Mouse (Mus musculus) cortical plate, adult 2 months (tissue): Measurements from ENCODE around the gene Atp2b2. TPM values are rescaled to one million over a fixed set of nuclear protein-coding genes. Genes with fewer than 3 reads are reported as not detected.

ENCODE experiments used
- H3K27ac ChIP-seq: fragments of 200-500 bp; 2 replicates; pipeline ENCODE4 v1.5.1; 2012; ENCODE audit warnings: low read length, control low read depth, inconsistent platforms; ENCODE audit not compliant: insufficient read depth
- H3K4me1 ChIP-seq: fragments of 200-500 bp; 2 replicates; pipeline ENCODE4 v1.6.1; 2011; ENCODE audit warnings: low read length; ENCODE audit not compliant: control insufficient read depth, insufficient read depth
- H3K4me3 ChIP-seq: fragments of 200-500 bp; 2 replicates; pipeline ENCODE4 v1.5.1; 2011; ENCODE audit warnings: mild to moderate bottlenecking, low read length, control low read depth; ENCODE audit not compliant: insufficient read depth
- CTCF ChIP-seq: fragments of 200-500 bp; IDR thresholded peaks from 2 replicates; pipeline ENCODE4 v1.5.1; 2011; ENCODE audit warnings: mild to moderate bottlenecking, control low read depth, low read length; ENCODE audit not compliant: insufficient read depth; ENCODE audit errors: extremely low read depth
- POLR2A ChIP-seq: fragments of 200-500 bp; IDR thresholded peaks from 2 replicates; pipeline ENCODE4 v1.6.1; 2011; ENCODE audit warnings: mild to moderate bottlenecking, low read length, control low read depth; ENCODE audit not compliant: insufficient read depth; ENCODE audit errors: extremely low read depth
- polyA plus RNA-seq: library from polyadenylated mRNA; depleted of rRNA; stranded (reverse); fragments of >200 nt; gene quantifications from 2 replicates; pipeline ENCODE4 v1.2.3, GENCODE M21; 2012

The Atp2b2 gene
- polyA plus RNA-seq, 1 experiment = 238 TPM

DNA sequence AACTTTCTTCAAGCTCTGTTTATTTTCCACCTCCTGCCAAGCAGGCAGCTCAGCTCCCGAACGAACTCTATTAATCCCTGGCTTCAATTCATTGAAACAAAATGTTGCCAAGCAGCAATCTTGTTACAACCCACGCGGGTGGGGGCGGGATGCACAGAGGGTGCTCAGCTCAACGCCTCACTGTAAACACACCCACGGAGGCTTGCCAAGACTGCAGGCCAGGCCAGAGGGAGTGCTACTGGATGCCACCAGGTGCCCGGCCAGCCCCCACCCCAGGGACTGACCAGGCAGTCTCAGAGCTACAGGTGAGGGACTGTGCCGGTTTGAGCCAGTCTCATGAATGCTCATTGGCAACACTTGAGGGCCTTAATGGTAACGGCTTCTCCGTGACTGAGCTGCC is 50.9 kb downstream of the Atp2b2 start:
- Histone ChIP-seq H3K27ac (peak overlapping the region; percentile 7; the same call in 1 of the 2 replicates), H3K4me3 (no peak overlapping the region), H3K4me1 (peaks cover 15% of the 10 kb centered on the region)
- TF ChIP-seq CTCF (no peak), POLR2A (no peak)

DNA sequence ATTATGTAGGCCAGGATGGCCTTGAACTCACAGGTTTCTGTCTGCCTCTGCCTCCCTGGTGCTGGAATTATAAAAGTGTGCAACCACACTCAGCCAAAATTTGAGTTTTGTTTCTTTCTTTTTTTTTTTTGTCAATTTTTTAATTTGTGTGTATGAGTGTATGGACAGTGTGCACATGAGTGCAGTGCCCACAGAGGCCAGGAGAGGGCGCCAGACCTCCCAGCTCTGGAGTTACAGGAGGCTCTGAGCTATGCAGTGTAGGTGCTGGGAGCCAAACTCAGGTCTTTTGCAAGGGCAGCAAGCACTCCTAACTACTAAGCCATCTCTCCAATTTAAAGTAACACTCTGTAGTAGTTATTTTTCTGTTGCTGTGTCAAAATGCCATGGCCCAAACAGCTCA is 52.4 kb downstream of the Atp2b2 start:
- no peak for TF ChIP-seq POLR2A
- TF ChIP-seq CTCF = peak; percentile 25; the same call in 1 of the 2 replicates
- Histone ChIP-seq H3K4me1 (peaks cover 18% of the 10 kb centered on the region), H3K27ac (no peak overlapping the region), H3K4me3 (no peak overlapping the region)

DNA sequence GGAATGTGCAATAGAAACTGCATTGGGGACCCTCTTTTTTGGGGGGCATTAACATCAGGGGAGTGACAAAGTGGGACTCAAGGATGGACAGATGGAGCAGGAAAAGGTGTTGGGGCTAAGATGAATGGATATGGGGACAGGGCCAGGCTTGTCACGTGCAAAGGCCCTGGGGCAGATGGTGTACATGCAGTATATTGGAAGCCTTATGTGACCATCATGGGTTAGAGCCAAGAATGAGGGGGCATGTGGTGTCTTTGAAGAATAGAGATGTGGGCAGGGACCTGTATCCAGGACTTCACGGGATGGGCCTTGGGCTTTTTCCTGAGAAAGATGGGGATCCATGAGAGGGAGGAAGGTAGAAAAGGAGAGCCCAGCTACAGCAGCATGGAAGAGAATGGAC is 53.9 kb downstream of the Atp2b2 start:
- no peak overlapping the region for H3K4me3 ChIP-seq
- peaks cover 19% of the 10 kb centered on the region for H3K4me1 ChIP-seq
- no peak for TF ChIP-seq POLR2A
- TF ChIP-seq CTCF = no peak
- H3K27ac ChIP-seq = no peak overlapping the region

DNA sequence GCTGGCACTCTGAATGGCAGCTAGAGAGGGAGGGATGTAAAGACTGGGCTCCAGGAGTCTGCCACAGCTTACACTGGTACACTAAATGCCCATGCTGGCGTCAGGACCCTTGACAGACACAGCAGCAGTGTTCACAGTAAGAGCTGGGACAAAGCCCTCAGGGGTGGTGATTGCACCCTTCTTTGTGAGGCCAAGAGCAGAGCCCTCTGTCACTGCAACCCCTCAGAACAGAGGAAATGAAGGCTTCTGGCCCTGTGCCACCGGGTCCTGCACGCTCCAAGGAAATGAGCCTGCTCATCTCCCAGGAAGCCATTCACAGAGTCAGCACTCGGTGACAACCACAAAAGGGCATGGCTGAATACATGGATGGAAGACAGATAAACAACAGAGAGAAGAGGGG is 55.7 kb downstream of the Atp2b2 start:
- Histone ChIP-seq H3K27ac (no peak overlapping the region), H3K4me1 (peaks cover 15% of the 10 kb centered on the region), H3K4me3 (no peak overlapping the region)
- TF ChIP-seq CTCF (no peak), POLR2A (no peak)

DNA sequence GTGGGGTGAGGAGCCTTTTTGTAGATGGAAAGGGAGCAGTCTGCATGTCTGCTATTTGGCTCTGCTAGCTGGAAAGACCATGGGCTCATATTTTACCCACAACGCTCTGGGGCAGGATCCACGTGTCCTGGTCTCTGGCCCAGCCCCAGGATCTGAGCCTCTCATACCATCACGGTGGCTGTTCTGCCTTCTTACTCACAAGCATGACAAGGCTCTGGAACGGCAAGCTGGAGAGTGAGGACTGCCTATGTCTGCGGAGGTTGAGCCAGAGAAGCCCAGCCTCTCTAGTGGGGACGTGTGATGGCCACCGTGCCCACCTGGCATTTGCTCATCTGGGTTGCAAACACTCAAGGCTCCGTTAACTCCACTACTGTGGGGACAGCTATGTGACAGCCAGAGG is 63.7 kb downstream of the Atp2b2 start:
- no peak for TF ChIP-seq CTCF
- TF ChIP-seq POLR2A = no peak

DNA sequence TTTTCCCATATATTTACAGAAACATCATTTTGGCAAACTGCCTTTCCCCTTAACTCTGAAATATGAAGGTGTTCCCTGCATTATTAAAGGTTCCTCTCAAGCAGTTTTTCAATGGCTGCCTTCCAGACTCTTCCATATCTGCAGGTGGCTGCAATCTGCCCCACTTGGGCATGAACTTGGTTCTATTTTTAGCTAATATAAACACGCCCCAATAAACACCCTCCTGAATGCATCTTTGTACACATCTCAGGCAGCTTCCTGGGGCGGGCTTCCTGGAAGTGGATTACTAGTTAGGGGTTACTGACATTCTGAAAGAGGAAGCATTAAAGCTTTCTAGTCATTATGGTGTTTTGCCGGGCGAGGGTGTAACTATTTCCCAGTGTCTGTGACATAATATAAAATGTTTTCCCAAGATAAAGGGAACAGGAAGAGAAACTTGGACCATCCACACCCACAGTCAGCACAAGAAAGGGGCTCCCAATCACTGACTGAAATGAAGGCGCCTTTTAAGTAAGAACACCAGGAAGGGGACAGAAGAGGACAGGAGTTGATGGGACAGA is 64.2 kb downstream of the Atp2b2 start:
- Histone ChIP-seq H3K27ac (no peak overlapping the region), H3K4me3 (no peak overlapping the region), H3K4me1 (no peaks in the 10 kb centered on the region)
- TF ChIP-seq POLR2A (no peak), CTCF (no peak)

More for the DNA sequence above, 63.7 kb downstream of the Atp2b2 start:
- Histone ChIP-seq H3K27ac (no peak overlapping the region), H3K4me1 (no peaks in the 10 kb centered on the region), H3K4me3 (no peak overlapping the region)

DNA sequence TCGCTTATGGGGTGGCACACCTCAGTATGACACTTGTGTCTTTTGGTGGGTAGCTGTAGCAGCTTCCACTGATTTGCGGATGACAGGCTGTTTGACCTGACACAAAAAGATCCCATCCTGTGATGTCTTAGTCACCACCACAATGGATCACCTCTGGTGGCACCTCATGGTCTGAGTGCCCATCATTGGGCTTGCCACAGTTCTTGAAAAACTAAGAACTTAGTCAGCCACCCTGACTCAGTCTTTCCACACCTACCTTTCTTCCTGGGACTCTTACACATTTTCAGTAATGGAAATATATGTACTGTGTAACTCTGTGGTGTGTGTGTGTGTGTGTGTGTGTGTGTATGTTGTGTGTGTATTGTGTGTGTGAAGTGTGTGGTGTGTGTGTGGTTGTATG is 71.5 kb downstream of the Atp2b2 start:
- Histone ChIP-seq H3K4me3 (no peak overlapping the region), H3K4me1 (peaks cover 22% of the 10 kb centered on the region), H3K27ac (0 out of 2 replicates have a peak overlapping the region, but pooled peaks have one; percentile 87)
- TF ChIP-seq POLR2A = no peak
- TF ChIP-seq CTCF = no peak

DNA sequence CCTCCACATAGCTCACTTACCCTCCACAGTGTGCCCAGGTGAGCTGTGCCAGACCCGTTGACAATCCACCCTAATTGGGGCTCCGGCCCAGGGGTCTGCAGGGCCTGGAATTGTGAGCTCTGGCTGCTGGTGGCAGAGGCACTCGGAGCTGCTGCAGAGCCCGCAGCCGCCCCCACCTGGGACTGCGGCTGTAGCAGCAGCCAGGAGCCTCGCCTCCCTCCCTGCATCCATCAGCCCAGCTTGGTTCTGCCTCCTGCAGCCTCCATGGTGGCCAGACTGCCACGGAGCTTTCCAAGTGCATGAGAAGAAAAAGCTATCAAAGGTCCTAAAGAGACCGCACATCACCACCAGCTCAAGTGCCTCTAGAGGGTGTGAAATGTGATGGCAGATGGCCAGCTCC is 71.9 kb downstream of the Atp2b2 start:
- Histone ChIP-seq H3K27ac (peak overlapping the region; percentile 87), H3K4me3 (no peak overlapping the region), H3K4me1 (peaks cover 22% of the 10 kb centered on the region)
- TF ChIP-seq POLR2A (no peak), CTCF (no peak)

DNA sequence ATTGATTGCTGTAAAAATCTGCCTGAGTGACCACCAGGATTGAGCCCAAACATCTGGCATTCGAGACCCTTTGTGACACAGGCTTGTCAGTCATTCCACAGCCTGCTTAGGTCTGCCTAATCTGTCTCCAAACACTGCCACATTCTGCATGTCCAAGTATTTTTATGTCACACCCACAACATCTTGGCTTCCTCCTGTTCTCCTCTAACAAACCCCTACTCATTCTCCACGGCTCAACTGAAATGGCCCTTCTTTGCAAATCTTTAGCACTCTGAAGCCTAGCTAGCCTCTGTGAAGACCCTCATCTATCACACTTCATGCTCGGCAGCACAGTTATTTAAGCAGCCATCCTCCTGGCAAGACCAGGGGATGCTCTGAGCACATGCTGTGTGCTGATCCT is 72.7 kb downstream of the Atp2b2 start:
- no peak for TF ChIP-seq CTCF
- no peak for TF ChIP-seq POLR2A
- peaks cover 24% of the 10 kb centered on the region for H3K4me1 ChIP-seq
- H3K27ac ChIP-seq = peak overlapping the region; percentile 87
- H3K4me3 ChIP-seq = no peak overlapping the region

DNA sequence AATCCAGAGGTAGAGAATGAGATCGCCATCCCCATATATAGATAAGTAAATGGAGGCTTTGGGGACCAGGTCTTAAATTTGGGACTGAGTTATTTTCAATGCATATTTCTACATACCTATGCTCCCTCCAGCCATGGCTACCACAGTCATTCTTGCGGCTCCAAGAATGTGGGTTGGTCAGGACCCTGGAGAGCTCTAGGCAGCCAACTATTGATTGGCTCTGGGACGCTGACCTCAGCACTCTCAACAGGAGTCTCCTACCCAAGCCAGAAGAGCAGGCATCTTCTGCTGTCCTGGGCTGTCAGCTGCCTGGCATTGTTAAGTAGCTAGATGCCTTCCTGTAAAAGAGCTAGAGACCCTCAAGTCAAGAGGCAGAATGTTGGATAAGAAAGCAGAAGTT is 79.6 kb downstream of the Atp2b2 start:
- TF ChIP-seq CTCF (no peak), POLR2A (no peak)
- Histone ChIP-seq H3K4me3 (no peak overlapping the region), H3K27ac (no peak overlapping the region), H3K4me1 (peaks cover 27% of the 10 kb centered on the region)
